In genomic region chr9:56505083-56505792, GRCm38 (mm10) we compare ENCODE assay signal across 8 mouse cellular contexts.
DNase-seq lines count a peak whose midpoint lies in the region; ATAC-seq and TF ChIP-seq lines count a peak whose summit lies in the region.

No protein-coding gene starts in this region.

- H3K9ac ChIP-seq in forebrain, embryonic 13.5 days, result no peak overlapping the region
- H3K9ac ChIP-seq in hindbrain, embryonic 15.5 days, result no peak overlapping the region
- H3K9ac ChIP-seq in liver, embryonic 12.5 days, result no peak overlapping the region
- H3K9ac ChIP-seq in neural tube, embryonic 15.5 days (replicated peaks), result no peak overlapping the region

- DNase-seq in layer of hippocampus, adult 2 months (ENCODE audit: low spot score in 2 of 2), result no peak
- DNase-seq in layer of hippocampus, postnatal 25 days (ENCODE audit: extremely low spot score in 1 of 2, low spot score in 1 of 2), result no peak
- no peak for DNase-seq in spleen, postnatal 10 days (ENCODE audit: low spot score in 2 of 2)
- no peak for DNase-seq in left cerebral cortex, postnatal 36 days (ENCODE audit: low spot score in 2 of 2)

- peak overlapping the region; percentile 66 for H3K4me2 ChIP-seq in forebrain, embryonic 13.5 days
- peak overlapping the region; percentile 51 for H3K4me2 ChIP-seq in hindbrain, embryonic 15.5 days
- H3K4me2 ChIP-seq in liver, embryonic 12.5 days, result peak overlapping the region; percentile 77
- H3K4me2 ChIP-seq in neural tube, embryonic 15.5 days, result peak overlapping the region; percentile 55

- TF ChIP-seq CTCF in layer of hippocampus, adult 2 months (conservative IDR thresholded peaks at IDR 0.05), result no peak

- H3K4me3 ChIP-seq in layer of hippocampus, adult 2 months, result peak overlapping the region; percentile 54; the same call in 1 of the 2 replicates
- no peak overlapping the region; the same call in 1 of the 2 replicates for H3K4me3 ChIP-seq in forebrain, embryonic 13.5 days
- H3K4me3 ChIP-seq in hindbrain, embryonic 15.5 days, result no peak overlapping the region
- H3K4me3 ChIP-seq in liver, embryonic 12.5 days, result no peak overlapping the region
- H3K4me3 ChIP-seq in neural tube, embryonic 15.5 days (replicated peaks), result no peak overlapping the region

- intact Hi-C loops in left cerebral cortex, postnatal 36 days (cut with DNase I), result loop anchor here (5.0 kb wide), 3 partner anchors 47 to 293 kb away; no protein-coding TSS in a partner anchor

- H3K36me3 ChIP-seq in forebrain, embryonic 13.5 days (ENCODE audit: poor library complexity, severe bottlenecking), result no peaks in the 10 kb centered on the region
- H3K36me3 ChIP-seq in hindbrain, embryonic 15.5 days, result no peaks in the 10 kb centered on the region
- H3K36me3 ChIP-seq in liver, embryonic 12.5 days, result no peaks in the 10 kb centered on the region
- no peaks in the 10 kb centered on the region for H3K36me3 ChIP-seq in neural tube, embryonic 15.5 days

- no peaks in the 10 kb centered on the region for H3K9me3 ChIP-seq in forebrain, embryonic 13.5 days (replicated peaks)
- H3K9me3 ChIP-seq in hindbrain, embryonic 15.5 days, result no peaks in the 10 kb centered on the region
- no peaks in the 10 kb centered on the region for H3K9me3 ChIP-seq in liver, embryonic 12.5 days (replicated peaks)
- H3K9me3 ChIP-seq in neural tube, embryonic 15.5 days (replicated peaks), result no peaks in the 10 kb centered on the region

- H3K27me3 ChIP-seq in forebrain, embryonic 13.5 days, result no peaks in the 10 kb centered on the region
- H3K27me3 ChIP-seq in hindbrain, embryonic 15.5 days, result no peaks in the 10 kb centered on the region
- peaks cover 7% of the 10 kb centered on the region; the same call in 1 of the 2 replicates for H3K27me3 ChIP-seq in liver, embryonic 12.5 days (replicated peaks)
- no peaks in the 10 kb centered on the region for H3K27me3 ChIP-seq in neural tube, embryonic 15.5 days (replicated peaks)

- no peak for ATAC-seq in forebrain, embryonic 13.5 days
- no peak for ATAC-seq in hindbrain, embryonic 15.5 days (ENCODE audit: low FRiP score, low read depth)
- no peak for ATAC-seq in liver, embryonic 12.5 days
- no peak for ATAC-seq in neural tube, embryonic 15.5 days (ENCODE audit: low FRiP score)

- 65% methylated on average over 9 of the region's 9 CpGs for WGBS in forebrain, embryonic 13.5 days
- 60% methylated on average over 9 of the region's 9 CpGs for WGBS in hindbrain, embryonic 15.5 days
- WGBS in liver, embryonic 12.5 days (ENCODE audit: insufficient replicate concordance), result 57% methylated on average over 9 of the region's 9 CpGs
- WGBS in neural tube, embryonic 15.5 days, result 64% methylated on average over 9 of the region's 9 CpGs

- peak overlapping the region; percentile 86 for H3K27ac ChIP-seq in layer of hippocampus, adult 2 months
- H3K27ac ChIP-seq in forebrain, embryonic 13.5 days, result peak overlapping the region; percentile 96; the same call in 1 of the 2 replicates
- H3K27ac ChIP-seq in hindbrain, embryonic 15.5 days (replicated peaks), result peak overlapping the region; percentile 95
- H3K27ac ChIP-seq in liver, embryonic 12.5 days, result peak overlapping the region; percentile 31
- peak overlapping the region; percentile 95 for H3K27ac ChIP-seq in neural tube, embryonic 15.5 days (replicated peaks)

- peaks cover 38% of the 10 kb centered on the region for H3K4me1 ChIP-seq in forebrain, embryonic 13.5 days
- peaks cover 62% of the 10 kb centered on the region for H3K4me1 ChIP-seq in hindbrain, embryonic 15.5 days (replicated peaks)
- H3K4me1 ChIP-seq in liver, embryonic 12.5 days, result peaks cover 49% of the 10 kb centered on the region
- peaks cover 69% of the 10 kb centered on the region for H3K4me1 ChIP-seq in neural tube, embryonic 15.5 days

Comparison
In these comparisons a context has a peak if more than half of its experiments do, and no peak if none do; other contexts are left out.
1. H3K27ac ChIP-seq: peak in every context shown above with its lines; median percentile 96 in forebrain, embryonic 13.5 days; 95 in hindbrain, embryonic 15.5 days; 95 in neural tube, embryonic 15.5 days; 86 in layer of hippocampus, adult 2 months; 31 in liver, embryonic 12.5 days.